Mouse (Mus musculus): Measurements from ENCODE around the gene Vmn1r155. TPM values are rescaled to one million over a fixed set of nuclear protein-coding genes. Genes with fewer than 3 reads are reported as not detected.

Vmn1r155 gene
- not detected for polyA plus RNA-seq (2015; fragmentation: Illumina TruSeq; extraction: RNeasy Lipid Tissue Mini Kit (QIAGEN cat#74804); ENCODE audit: insufficient read depth, low replicate concordance)

GRCm38 (mm10) chr7:22657718-22658117 is at the start of gene Vmn1r155:
Gene Vmn1r155, plus strand, starts transcription at chr7:22658018.

DNA sequence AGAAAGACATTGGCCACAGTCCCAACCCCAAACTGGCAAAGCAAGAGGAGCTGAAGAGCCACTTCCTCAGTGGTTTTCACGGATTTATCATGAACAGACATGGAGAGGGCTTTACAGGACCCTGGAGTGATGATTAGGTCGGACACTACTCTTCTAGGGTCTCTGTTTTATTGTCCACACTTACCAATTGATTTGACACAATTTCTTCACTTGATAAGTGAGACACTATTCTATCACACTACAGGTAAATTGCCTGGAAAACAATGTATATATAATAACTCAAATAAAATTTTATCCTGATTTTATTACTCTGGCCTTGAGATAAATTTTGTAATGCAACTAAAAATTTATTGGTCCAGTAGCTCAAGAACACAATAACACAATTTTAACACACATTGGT is 34.4 kb downstream of the Vmn1r155 start, which contains the start of gene Gm8693:
TSS of gene Gm8693 (minus strand) at position 101 of the 400 bp plus-strand sequence.

Other genes starting within 250 kb of the Vmn1r155 start
- not detected for gene Vmn1r148, start 244.4 kb upstream of the Vmn1r155 start, polyA plus RNA-seq (2015; fragmentation: Illumina TruSeq; extraction: RNeasy Lipid Tissue Mini Kit (QIAGEN cat#74804); ENCODE audit: insufficient read depth, low replicate concordance)
- not detected for gene Vmn1r149, start 219.8 kb upstream of the Vmn1r155 start, polyA plus RNA-seq (2015; fragmentation: Illumina TruSeq; extraction: RNeasy Lipid Tissue Mini Kit (QIAGEN cat#74804); ENCODE audit: insufficient read depth, low replicate concordance)
- not detected for gene Gm10665, start 193.9 kb upstream of the Vmn1r155 start, polyA plus RNA-seq (2015; fragmentation: Illumina TruSeq; extraction: RNeasy Lipid Tissue Mini Kit (QIAGEN cat#74804); ENCODE audit: insufficient read depth, low replicate concordance)
- not detected for gene Vmn1r151, start 158.3 kb upstream of the Vmn1r155 start, polyA plus RNA-seq (2015; fragmentation: Illumina TruSeq; extraction: RNeasy Lipid Tissue Mini Kit (QIAGEN cat#74804); ENCODE audit: insufficient read depth, low replicate concordance)
- gene Vmn1r152, start 135.1 kb upstream of the Vmn1r155 start, polyA plus RNA-seq (2015; fragmentation: Illumina TruSeq; extraction: RNeasy Lipid Tissue Mini Kit (QIAGEN cat#74804); ENCODE audit: insufficient read depth, low replicate concordance), result not detected
- not detected for gene Gm8677, start 123.1 kb upstream of the Vmn1r155 start, polyA plus RNA-seq (2015; fragmentation: Illumina TruSeq; extraction: RNeasy Lipid Tissue Mini Kit (QIAGEN cat#74804); ENCODE audit: insufficient read depth, low replicate concordance)
- not detected for gene Gm4201, start 92.7 kb upstream of the Vmn1r155 start, polyA plus RNA-seq (2015; fragmentation: Illumina TruSeq; extraction: RNeasy Lipid Tissue Mini Kit (QIAGEN cat#74804); ENCODE audit: insufficient read depth, low replicate concordance)
- gene Gm4565, start 69.9 kb upstream of the Vmn1r155 start, polyA plus RNA-seq (2015; fragmentation: Illumina TruSeq; extraction: RNeasy Lipid Tissue Mini Kit (QIAGEN cat#74804); ENCODE audit: insufficient read depth, low replicate concordance), result not detected
- not detected for gene Gm8693, start 34.3 kb downstream of the Vmn1r155 start, polyA plus RNA-seq (2015; fragmentation: Illumina TruSeq; extraction: RNeasy Lipid Tissue Mini Kit (QIAGEN cat#74804); ENCODE audit: insufficient read depth, low replicate concordance)
- not detected for gene Gm4567, start 61.7 kb downstream of the Vmn1r155 start, polyA plus RNA-seq (2015; fragmentation: Illumina TruSeq; extraction: RNeasy Lipid Tissue Mini Kit (QIAGEN cat#74804); ENCODE audit: insufficient read depth, low replicate concordance)
- gene Vmn1r157, start 103.7 kb downstream of the Vmn1r155 start, polyA plus RNA-seq (2015; fragmentation: Illumina TruSeq; extraction: RNeasy Lipid Tissue Mini Kit (QIAGEN cat#74804); ENCODE audit: insufficient read depth, low replicate concordance), result not detected
- gene Vmn1r158, start 132.8 kb downstream of the Vmn1r155 start, polyA plus RNA-seq (2015; fragmentation: Illumina TruSeq; extraction: RNeasy Lipid Tissue Mini Kit (QIAGEN cat#74804); ENCODE audit: insufficient read depth, low replicate concordance), result not detected
- gene Vmn1r159, start 185.6 kb downstream of the Vmn1r155 start, polyA plus RNA-seq (2015; fragmentation: Illumina TruSeq; extraction: RNeasy Lipid Tissue Mini Kit (QIAGEN cat#74804); ENCODE audit: insufficient read depth, low replicate concordance), result not detected
- not detected for gene Vmn1r160, start 213.2 kb downstream of the Vmn1r155 start, polyA plus RNA-seq (2015; fragmentation: Illumina TruSeq; extraction: RNeasy Lipid Tissue Mini Kit (QIAGEN cat#74804); ENCODE audit: insufficient read depth, low replicate concordance)